Mouse (Mus musculus): ENCODE data around the gene Dscam. TPM values are rescaled to one million over a fixed set of nuclear protein-coding genes. Genes with fewer than 3 reads are reported as not detected.
A peak's percentile ranks its signal among the peaks of the same experiment; 100 is the strongest.

Dscam gene
- total RNA-seq (2021) (not detected), polyA plus RNA-seq (2012; rRNA removed) (0.01 TPM in 1 of 2 replicates, not detected in the other)
- long read RNA-seq = 0 reads

DNA sequence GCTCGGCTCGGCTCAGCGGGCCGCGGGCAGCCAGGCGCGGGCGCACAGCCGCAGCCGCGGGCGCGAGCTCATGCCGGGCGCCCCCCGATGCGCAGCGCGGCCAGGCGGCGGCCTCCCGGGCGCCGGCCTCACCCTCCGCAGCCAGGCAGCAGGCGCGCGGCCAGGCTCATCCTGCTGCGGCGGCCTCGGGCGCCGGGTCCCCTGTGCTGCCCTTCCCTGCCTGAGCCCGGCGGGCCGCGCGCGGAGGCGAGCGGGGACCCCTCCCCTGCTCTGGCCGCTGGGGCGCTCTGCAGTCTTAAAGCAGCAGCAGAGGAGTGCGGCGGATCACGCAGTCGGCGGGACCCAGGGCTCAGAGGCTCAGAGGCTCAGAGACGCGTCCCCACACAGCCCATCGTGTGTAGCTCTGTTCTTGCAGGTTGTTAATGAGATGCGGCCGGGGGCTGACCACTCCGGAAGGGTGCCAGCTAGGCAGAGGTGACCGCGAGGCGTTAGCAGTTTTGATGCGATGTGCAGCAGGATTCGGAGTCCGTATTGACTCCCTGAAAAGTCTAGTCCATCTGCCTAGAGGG lies at the start of gene Dscam:
Dscam (minus strand) TSS at position 240 of the 569 bp plus-strand sequence.
- no peak for DNase-seq

DNA sequence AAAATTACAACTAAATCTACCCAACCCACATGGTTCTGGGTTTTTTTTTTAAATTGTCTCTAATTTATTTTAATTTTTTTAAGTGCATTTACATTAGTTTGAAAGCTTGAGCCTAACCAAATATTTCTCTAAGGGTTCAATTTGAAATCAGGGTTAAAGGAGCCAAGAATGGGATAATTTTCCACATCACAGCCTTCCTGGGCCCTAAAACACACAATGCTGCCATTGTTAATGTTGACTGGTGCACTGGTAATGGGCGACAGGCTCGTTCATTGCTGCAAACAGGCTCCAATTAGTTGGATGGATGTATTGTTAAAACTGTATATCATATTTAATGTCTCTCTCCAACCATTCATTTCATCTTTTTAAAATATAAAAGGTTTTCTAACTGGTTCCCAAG lies 48.8 kb upstream of the Dscam start:
- DNase-seq = no peak

DNA sequence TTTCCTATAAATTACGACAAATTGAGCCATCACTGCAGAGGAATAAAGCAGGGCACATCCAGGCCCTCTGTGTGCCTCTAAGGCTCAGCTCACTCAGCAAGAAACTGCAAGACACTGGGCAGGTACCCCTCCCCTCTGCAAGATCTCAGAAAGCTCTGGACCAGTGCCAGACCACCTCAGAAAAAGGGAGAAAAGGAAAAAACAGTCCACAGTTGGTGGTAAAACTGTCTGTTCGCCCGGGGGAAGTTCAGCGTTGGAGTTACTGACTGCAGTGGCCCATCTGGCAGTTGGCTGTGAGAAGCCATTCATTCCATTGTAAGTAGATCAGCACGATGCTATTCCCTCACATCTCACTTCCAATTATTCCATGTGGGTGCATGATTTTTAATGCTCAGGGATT lies 39.4 kb upstream of the Dscam start:
- no peak for DNase-seq

DNA sequence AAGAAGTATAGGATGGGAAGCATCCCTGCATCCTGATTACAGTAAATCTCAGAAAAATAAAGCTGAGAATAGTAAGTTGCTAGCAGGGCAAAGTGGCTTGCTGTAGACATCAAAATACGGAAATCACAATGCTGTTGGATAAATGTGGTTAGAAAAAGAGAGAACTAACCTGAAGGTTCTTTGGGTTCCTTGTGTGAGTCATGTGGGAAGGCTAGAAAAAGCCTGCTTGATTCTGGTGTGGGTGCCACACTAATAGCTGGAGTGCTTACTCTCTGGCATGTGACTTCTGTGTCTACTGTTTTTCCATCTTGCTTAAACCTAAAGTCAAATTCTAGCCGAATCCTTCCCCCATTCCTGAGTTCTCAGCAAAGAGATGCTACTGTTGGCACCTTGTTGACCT lies 37.7 kb upstream of the Dscam start:
- DNase-seq = no peak

DNA sequence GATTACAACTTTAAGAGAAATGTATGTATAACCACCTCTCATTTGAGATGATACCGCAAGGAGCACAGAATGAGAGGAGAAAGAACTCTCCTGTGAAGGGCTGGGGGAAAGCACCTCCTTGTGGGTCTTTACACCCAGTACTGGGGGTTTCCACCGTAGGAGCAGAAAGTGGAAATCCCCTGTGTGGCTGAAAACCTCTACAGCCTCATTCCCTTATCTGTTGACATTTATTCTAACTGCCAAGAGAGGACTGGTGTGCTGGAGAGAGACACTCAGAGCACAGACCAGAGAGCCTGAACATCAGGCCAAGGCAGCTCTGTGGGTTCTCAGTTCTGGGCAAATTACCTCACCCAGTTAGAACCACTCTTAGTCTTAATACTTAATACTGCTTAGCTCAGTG lies 33.5 kb upstream of the Dscam start:
- no peak for DNase-seq

DNA sequence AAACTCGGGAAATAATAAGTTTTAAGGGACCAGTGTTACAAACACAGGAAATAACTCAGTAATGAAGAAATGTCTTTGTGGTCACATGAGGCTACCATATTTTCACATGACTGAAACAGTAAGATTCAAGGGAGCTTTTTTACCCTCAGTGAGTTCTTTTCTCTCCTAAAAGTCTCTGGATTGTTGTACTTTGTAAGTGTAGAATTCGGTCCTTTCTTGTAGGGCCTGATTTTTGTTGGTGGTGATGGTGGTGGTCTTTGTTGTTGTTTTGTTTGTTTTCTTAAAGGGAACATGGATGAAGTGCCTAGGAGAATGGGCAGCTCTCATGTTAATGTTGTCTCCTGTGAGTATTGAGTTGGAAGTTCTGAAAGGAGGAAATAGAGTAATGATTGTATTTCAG lies 33.0 kb upstream of the Dscam start:
- DNase-seq = no peak

DNA sequence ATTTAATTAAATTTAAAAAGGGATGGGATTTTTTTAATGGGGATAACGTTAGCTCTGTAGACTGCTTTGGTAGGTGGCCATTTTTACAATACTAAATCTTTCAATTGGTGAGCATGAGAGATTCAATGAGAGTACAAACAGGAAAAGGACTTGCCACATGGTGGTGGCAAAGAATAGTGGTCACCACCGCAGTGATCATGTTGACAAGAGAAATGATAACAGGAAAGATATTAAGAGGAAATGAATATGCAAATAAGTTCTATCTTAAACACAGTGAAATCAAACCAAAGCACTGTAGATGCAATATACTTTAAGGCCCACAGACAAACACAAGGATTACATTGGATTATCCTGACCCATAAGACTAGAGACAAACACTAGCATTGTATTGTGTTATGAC lies 24.1 kb upstream of the Dscam start:
- no peak for DNase-seq

DNA sequence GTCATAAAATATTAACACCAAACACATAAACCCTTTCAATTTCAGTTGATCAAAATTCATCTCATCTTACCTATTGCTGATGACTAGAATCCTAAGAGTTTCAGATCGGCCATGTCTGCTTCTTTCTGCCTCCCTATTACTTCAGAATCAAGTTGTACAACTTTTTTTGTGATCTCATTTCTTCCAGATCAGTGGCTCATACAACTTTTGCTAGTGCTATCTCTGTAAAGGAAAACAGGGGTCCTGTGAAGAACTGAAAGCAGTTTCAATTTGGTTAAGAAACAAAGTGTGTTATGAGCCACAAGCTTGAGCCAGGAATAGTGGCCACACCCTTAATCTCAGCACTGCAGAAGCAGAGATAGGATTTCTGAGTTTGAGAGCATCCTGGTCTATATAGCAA lies 23.6 kb upstream of the Dscam start:
- no peak for DNase-seq

DNA sequence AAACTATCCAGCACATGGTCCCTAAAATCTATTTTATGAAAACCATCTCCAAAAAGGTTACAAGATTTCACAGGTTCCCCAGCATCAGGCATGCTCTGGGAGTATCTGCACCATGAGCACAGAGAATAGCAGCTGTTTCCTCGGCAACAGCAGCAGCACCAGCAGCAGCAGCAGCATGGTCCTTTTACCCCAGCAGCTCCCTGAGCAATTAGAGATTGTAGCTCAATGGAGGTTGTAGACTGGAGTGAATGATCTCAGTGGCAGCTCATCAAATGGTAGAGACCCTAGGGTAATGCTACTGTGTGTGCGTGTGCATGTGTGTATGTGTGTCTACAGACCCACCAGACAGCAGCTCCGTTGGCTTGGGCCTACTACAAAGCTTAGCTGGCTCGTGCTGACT lies 21.7 kb upstream of the Dscam start:
- no peak for DNase-seq

DNA sequence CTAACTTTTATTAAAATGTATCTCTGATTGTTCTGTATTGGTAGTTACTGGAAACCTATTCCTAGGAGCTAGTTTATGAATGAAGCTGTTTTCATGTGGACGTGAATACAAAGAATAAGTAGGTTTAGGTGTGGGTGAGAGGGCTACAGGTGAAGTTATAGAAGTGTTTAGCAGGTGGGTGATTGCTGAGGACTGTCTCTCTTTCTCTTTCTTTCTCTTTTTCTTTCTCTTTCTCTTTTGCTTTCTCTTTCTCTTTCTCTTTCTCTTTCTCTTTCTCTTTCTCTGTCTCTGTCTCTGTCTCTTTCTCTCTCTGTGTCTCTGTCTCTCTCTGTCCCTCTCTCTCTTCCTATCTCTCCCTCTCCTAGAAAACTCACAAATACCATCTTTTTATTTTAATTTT lies 20.1 kb upstream of the Dscam start:
- DNase-seq = no peak

DNA sequence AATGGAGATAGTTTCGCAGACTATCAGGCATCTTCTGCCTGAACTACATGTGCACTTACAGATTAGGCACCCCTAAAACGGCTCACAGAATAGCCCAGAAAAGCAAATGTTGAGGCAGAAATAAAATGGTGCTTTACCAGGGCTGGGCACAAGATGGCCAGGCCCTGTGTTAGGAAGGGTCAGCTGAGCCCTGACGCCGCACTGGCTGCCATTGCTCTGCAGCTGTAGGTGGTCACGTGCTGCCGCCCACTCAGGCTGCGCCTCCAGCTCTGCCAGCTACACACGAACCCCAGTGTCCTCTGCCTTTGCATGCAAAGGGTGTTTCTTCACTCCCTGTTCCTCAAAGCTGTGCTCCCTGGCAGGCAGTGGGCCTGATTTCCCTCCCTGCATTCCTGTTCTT lies 948 bp upstream of the Dscam start:
- no peak for DNase-seq

DNA sequence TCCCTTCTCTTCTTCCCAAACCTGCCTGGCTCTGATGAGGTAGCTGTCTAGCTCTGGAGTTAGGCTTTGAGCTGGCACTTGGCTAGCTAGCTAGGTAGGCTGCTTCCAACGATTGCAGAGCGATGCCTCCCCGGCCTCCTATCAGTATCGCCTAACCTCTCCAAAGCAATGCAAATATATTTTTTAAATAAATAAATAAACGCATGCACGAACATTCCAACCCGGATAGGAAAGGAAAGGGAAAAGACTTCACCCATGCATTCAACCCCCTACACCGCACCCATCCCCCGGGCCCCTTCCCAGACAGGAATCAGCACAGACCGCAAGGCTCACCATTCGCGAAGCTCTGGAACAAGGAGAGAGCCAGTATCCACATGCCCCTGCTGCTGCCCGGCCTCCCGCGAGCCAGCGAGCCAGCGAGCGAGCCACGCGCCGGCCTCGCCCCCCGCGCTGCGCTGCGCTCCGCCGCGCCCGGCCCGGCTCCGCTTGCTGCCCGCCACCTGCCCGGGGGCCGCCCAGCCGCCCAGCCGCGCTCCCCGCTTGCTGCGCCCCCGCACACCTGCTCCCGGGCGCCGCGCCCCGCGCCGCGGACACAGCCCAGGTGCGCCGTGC lies 545 bp downstream of the Dscam start:
- no peak for DNase-seq

DNA sequence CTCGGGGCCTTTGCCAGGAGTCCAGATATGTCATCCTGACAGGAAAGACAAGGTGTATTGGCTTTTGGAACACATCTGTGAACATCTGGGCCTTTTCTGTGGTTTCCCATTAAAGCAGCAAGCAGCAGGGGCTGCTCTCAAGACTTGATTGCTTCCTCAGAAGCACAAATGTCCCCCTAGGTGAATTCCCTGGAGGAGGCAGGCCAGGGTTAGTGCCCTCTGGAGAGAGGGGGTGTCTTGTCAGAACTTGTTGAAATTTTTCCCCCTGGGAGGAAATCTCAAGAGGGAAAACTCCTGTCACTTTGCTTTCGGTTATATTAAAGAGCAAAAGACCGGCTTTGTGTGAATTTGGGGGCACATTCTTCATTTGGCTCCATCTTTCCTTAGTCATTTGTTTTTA lies 1.9 kb downstream of the Dscam start:
- DNase-seq = no peak

DNA sequence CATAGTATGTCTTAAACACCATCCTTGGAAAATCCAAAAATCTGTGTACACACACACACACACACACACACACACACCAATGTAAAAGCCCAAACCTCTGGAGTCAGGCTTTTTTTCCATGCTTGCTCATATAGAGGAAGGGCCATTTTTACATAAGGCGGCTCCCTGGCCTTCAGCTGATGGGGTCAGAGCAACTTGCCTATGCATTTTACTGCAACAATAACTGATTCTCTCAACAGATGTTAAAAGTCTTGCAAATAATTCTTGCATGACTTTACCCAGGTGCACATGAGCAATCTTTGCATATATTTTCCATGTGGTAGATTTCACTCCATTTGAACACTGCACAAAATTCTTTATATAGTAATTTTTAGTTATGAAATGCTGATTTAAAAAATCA lies 2.5 kb downstream of the Dscam start:
- DNase-seq = no peak

DNA sequence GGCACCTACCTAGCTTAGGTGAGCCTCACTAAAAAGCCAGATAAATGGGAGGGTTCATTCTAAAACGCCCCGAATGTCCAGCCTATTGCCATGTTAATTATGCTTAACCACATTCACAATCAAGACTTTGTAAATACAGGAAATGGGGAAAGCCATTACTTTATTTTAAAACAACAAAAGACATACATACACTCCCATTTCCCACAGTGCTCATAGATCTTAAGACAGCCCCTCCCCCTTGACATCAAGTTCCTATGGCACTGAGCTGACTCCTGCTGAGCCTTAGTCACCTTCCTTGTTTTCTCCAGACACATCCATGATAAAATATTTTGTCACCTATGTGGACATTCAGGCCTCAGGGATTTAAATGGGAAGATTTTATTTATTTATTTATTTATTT lies 4.4 kb downstream of the Dscam start:
- DNase-seq = no peak

DNA sequence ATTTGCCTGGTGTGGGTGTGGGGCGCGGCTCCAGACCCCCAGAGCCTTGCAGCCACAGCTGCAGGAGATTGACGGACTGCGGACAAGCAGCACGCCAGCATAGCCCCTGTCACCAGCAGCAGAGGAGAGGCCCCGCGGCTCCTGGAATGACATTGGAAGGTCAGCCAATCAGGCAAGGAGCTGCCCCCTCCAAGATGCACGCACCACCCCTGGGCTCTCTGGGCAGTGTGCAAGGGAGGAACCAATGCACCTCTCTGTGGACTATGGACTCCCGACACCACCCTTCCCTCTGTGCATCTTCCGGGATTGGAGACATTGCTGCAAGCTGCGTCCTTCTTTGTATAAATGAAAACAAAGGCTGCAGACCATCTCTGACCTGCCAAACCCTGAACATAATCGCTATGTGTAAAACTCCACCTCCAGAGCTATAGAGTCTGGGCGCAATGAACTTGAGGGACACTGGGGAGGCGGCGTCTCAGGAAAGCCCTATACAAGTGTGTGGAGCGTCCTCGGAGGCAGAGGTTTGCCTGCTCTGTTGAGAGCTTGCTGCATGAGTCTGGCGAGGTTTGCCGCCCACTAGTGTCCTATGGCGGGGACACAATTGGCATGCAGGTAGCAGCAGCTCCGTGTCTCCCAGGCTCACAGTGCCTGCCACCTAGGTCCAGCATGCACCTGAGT lies 5.0 kb downstream of the Dscam start:
- DNase-seq = peak; percentile 65

DNA sequence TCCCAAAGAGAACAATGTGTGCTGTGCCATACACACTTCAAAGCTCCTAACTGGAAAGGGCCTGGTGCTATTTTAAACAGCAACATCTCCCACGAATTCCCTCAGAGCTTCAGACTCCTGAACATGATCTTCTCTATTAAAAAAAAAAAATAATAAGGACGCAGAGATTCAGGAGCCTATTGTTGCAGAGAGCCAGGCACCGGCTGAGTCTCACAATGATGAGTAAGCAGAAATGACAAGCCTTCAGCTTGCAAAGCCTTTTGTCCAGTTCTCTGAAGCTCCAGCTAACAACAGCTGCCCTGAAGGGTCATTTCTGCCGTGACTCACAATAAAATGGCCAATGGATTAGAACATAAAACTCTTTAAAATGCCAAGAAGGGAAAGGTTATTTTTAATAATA lies 12.3 kb downstream of the Dscam start:
- DNase-seq = no peak

DNA sequence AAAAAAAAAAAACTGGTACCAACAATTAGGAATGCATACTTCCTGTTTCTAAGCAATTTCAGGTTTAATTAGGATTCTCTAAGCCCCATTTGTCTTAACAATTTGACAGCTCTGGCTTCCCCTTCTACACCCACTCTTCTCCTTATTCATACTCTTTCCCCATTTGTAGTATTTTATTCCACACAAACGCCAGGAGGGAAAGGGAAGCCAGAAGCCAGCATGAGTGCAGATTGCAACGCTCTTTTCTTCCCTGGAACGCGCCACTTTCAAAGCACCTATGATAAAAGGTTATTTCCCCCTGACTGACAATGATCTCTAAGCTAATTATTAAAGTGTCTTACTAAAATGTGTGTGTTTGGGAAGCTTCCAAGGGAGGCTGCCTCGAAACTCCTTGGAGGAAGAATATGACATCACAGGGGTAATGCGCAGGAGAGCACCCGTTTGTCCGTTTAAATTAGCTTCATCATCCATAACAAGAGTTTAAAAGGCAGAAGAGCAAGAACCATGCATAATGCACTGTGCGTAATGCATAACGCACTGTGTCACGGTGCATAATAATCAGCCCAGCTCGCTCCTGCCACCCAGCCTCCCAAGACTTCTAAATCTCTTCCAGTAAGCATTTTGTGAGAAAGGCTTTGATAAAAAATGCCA lies 25.9 kb downstream of the Dscam start:
- DNase-seq = no peak

DNA sequence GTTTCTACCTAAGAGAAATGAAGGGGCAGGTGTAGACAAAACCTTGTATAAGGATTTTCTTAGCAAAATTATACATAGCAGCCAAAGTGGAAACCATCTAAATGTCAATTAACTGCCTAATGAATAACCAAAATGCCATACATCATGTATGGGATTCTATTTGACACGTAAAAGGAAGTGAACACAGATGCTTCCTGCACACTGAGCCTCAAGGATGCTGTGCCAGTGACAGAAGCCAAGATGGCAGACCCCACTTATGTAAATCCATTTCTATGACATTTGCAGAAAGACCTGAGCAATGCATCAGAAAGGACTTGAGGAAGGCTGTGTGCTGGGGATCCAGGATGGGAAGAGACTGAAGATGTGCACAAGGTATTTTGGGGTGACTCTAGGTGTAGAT lies 28.6 kb downstream of the Dscam start:
- no peak for DNase-seq

DNA sequence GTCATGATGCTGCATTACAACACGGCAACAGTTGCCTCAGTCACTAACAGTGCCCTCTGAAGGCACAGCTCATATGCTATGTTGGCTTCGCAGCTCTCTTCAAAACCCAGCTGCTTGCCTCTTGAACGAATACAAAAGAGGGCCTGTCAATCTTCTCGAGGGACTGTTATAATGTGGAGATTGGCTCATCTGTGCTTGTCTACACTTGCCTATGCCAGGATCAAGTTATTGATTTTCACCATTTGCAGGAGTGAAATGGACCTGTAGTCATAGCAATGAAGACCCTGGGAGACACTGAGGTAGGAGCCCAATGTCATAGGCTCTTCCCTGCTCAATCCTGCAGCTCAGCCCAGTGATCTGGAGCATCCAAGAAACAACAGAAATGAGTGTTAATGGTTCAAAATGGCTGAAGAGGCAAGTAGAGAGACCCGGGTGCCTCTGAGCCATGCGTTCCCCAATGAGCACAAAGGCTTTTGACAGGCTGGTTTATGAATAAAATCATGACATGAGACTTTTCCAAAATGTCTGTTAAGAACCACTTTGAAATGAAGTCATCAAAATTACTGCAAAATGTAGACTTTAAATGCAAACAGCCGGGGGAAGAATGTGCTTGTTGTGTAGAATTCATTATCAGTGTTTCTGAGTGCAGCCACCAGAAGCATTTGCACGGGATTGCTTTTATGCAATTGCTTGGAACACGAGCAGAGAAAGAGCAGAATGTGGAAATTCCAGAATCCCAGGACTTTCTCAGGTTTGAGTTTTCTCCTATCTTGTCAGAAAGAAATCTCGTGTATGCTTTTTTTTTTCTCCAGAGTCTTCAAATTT lies 35.3 kb downstream of the Dscam start:
- no peak for DNase-seq

DNA sequence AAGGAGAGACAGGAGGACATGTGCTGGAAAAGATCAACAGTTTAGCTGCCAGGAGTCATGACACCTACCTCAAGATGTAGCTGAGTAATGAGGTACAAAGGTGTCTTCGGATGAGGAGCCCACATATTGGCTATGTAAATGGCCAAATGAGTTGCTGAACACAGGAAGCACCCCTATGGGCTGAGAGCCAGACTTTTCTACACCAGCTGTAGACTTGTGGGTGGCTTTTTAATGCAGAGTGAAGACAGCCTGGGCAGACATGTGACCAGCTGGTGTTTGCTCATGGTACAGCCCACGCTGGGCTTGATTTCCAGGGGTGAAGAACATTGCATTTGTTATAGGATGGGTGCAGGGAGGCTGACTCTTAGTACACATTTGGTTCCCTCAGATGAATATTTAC lies 43.3 kb downstream of the Dscam start:
- DNase-seq = no peak

DNA sequence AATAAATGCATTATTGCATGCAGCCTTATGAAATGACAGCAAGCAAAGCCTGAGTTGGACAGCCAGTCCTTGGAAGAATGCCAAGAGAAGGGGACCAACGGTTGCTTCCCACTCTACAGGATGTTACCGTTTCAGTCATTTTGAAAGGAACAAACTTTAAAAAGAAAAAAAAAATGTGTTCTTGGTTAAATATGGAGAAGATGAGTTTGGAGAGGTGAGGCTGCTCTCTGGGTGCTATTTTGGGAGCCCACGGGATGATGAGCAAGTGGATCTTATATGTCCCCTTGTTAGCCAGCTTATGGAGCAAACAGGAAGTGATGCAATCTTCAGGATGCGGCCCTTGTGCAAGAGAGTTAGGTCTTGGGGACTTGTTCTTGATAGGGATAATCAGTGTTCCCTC lies 60.5 kb downstream of the Dscam start:
- DNase-seq = no peak

DNA sequence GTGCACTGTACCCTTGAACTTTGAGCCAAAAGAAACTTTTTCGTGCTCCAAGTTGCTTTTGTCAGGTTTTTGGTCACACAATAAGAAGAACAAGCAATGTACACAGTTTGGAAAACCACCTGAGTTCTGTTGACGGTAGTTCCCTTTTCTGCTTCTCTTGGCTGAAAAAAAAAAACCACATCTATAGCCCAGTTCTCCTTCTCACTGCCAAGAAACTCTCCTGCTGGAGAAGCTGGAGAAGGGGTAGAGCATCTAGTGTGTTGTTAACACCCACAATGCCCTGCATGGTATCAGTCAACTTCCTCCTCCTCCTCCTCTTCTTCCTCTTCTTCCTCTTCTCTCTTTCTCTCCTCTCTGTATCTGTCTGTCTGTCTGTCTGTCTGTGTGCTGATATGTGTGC lies 65.3 kb downstream of the Dscam start:
- DNase-seq = no peak
